In the genomic region with DNA sequence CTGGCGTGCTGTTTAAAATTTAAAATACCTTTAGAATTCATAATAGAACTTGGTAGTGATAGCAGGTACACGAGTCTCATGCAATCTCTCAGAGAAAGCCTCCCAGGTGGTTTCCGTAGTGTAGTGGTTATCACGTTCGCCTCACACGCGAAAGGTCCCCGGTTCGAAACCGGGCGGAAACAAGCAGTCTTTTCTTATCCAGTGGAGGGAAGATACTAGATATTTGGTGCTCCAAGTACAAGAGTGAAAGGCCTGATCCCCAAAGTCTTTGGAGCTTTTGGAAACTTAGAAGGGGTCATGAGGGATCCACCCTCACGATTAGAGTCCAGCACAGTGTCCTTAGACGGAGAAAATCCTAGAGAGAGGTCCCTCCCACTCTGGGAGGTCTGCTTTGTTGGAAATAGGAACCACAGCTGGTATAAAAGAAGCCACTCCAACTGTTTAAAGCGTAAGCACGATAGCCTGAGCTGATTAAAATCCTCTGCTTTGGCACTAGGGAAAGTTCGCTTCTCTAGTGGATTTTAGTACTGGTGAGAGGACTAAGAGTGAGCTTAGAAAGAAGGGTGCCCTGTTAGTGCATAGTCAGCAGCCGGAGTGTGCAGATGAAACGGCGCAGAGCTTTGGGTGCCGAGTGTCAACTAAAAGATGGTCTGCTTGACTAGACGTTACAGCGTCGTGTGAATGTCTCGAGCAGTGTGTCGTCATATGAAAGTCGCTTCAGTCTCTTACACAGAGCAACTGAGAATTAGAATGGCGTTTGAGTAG, we compare ENCODE assay signal across 8 mouse cellular contexts. TPM values are rescaled to one million over a fixed set of nuclear protein-coding genes. Genes with fewer than 3 reads are reported as not detected.
DNase-seq lines count a peak whose midpoint lies in the region; ATAC-seq lines count a peak whose summit lies in the region.

No protein-coding gene starts in this region.

- 3% methylated on average over 27 of the region's 27 CpGs for WGBS in hindbrain, embryonic 11.5 days
- WGBS in hindbrain, embryonic 13.5 days: 3% methylated on average over 27 of the region's 27 CpGs
- 3% methylated on average over 27 of the region's 27 CpGs for WGBS in embryonic facial prominence, embryonic 12.5 days

- H3K27me3 ChIP-seq in hindbrain, embryonic 11.5 days (ENCODE audit: control insufficient read depth, insufficient read depth, low read length): peaks cover 76% of the 10 kb centered on the region
- H3K27me3 ChIP-seq in hindbrain, embryonic 13.5 days: peaks cover 96% of the 10 kb centered on the region
- peaks cover 74% of the 10 kb centered on the region for H3K27me3 ChIP-seq in embryonic facial prominence, embryonic 12.5 days

- no peaks in the 10 kb centered on the region for H3K4me1 ChIP-seq in hindbrain, embryonic 11.5 days (replicated peaks; ENCODE audit: control insufficient read depth, insufficient read depth, low read length)
- peaks cover under 1% of the 10 kb centered on the region for H3K4me1 ChIP-seq in hindbrain, embryonic 13.5 days (replicated peaks)
- H3K4me1 ChIP-seq in embryonic facial prominence, embryonic 12.5 days: no peaks in the 10 kb centered on the region

- no peaks in the 10 kb centered on the region for H3K36me3 ChIP-seq in hindbrain, embryonic 11.5 days (ENCODE audit: control insufficient read depth, insufficient read depth, low read length)
- H3K36me3 ChIP-seq in hindbrain, embryonic 13.5 days: no peaks in the 10 kb centered on the region
- no peaks in the 10 kb centered on the region for H3K36me3 ChIP-seq in embryonic facial prominence, embryonic 12.5 days

- no peak overlapping the region for H3K9ac ChIP-seq in hindbrain, embryonic 11.5 days (ENCODE audit: low read depth, low read length)
- no peak overlapping the region for H3K9ac ChIP-seq in hindbrain, embryonic 13.5 days
- H3K9ac ChIP-seq in embryonic facial prominence, embryonic 12.5 days: no peak overlapping the region

- H3K27ac ChIP-seq in hindbrain, embryonic 11.5 days (ENCODE audit: low read depth, low read length): no peak overlapping the region
- no peak overlapping the region for H3K27ac ChIP-seq in hindbrain, embryonic 13.5 days
- H3K27ac ChIP-seq in embryonic facial prominence, embryonic 12.5 days: no peak overlapping the region

- no peaks in the 10 kb centered on the region for H3K9me3 ChIP-seq in hindbrain, embryonic 11.5 days (ENCODE audit: control insufficient read depth, low read length)
- no peaks in the 10 kb centered on the region for H3K9me3 ChIP-seq in hindbrain, embryonic 13.5 days
- no peaks in the 10 kb centered on the region for H3K9me3 ChIP-seq in embryonic facial prominence, embryonic 12.5 days

- no peak overlapping the region; the same call in 1 of the 2 replicates for H3K4me3 ChIP-seq in hindbrain, embryonic 11.5 days (ENCODE audit: low read depth, low read length)
- no peak overlapping the region for H3K4me3 ChIP-seq in hindbrain, embryonic 13.5 days
- H3K4me3 ChIP-seq in embryonic facial prominence, embryonic 12.5 days: no peak overlapping the region

- 0 out of 2 replicates have a peak overlapping the region, but pooled peaks have one; percentile 14 for H3K4me2 ChIP-seq in hindbrain, embryonic 11.5 days (replicated peaks; ENCODE audit: low read depth, low read length)
- H3K4me2 ChIP-seq in hindbrain, embryonic 13.5 days: no peak overlapping the region
- H3K4me2 ChIP-seq in embryonic facial prominence, embryonic 12.5 days (replicated peaks): 0 out of 2 replicates have a peak overlapping the region, but pooled peaks have one; percentile 3

- no peak for ATAC-seq in hindbrain, embryonic 11.5 days (ENCODE audit: low FRiP score)
- ATAC-seq in hindbrain, embryonic 13.5 days (ENCODE audit: low FRiP score): no peak
- ATAC-seq in embryonic facial prominence, embryonic 12.5 days (ENCODE audit: insufficient number of reproducible peaks, insufficient read depth, low FRiP score, low TSS enrichment): no peak

- peak; percentile 61 for DNase-seq in hindbrain, embryonic 11.5 days (ENCODE audit: low spot score)
- peak; percentile 100 for DNase-seq in MEL-GATA-1-ER (ENCODE audit: extremely low read depth, low read depth)
- DNase-seq in naive thymus-derived CD4-positive, alpha-beta T cell, adult 2 months (ENCODE audit: low read depth): peak; percentile 63
- DNase-seq in ovary, postnatal 36 days (ENCODE audit: low spot score): no peak
- no peak for DNase-seq in lung, postnatal 10 days
- no peak for DNase-seq in left cerebral cortex, adult 18-20 months (ENCODE audit: low spot score in 2 of 2)

RNA-seq across cellular contexts. Expression of a gene that starts 39.0 kb away (rescaled TPM):
- polyA plus RNA-seq in hindbrain, embryonic 11.5 days (2014; fragmentation: Nextera tagmentation; extraction: Ambion mirVana): 1.3 and 1.9 TPM in 2 replicates
- 1.5 and 1.7 TPM in 2 replicates for polyA plus RNA-seq in hindbrain, embryonic 13.5 days (2015; fragmentation: Nextera tagmentation; extraction: Ambion mirVana)
- 0.84 and 1.6 TPM in 2 replicates for polyA plus RNA-seq in embryonic facial prominence, embryonic 12.5 days (2016; fragmentation: Nextera tagmentation; extraction: Ambion mirVana)
- total RNA-seq in left cerebral cortex, adult 18-20 months (2021): 1 to 10 TPM; 2.6 to 2.8 TPM

Comparison
In these comparisons a context has a peak if more than half of its experiments do, and no peak if none do; other contexts are left out.
1. DNase-seq: peak in hindbrain, embryonic 11.5 days (single experiment), MEL-GATA-1-ER (single experiment) and naive thymus-derived CD4-positive, alpha-beta T cell, adult 2 months (single experiment); none in ovary, postnatal 36 days (single experiment), lung, postnatal 10 days (single experiment) and left cerebral cortex, adult 18-20 months (0 of 2).